Mouse (Mus musculus): Measurements from ENCODE around the gene Stx6.
"Not testable (repeated sequence)": the region's sequence is repeated elsewhere in the genome, so short reads cannot be mapped to it uniquely, and the experiment has no call there.

The Stx6 gene

DNA sequence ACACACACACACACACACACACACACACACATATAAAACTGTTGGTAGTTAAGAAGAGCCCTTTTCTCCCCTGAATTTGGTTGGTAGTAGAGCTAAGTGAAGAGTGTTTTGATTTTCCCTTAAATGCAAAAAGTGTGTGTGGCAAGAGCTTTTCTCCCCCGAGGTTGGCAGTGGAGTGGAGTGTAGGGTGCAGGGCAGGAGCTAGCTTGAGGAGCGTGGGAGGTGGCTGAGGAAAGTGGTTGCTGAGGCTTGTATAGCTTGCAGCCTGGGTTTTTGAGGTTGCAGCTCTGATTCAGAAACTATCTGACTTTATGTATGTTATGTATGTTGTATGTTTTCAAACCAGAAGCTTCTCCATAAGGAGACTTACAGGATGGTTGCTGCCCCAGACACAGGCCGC, 8.9 kb downstream of the Stx6 start:
- DNase-seq (ENCODE audit: low read depth, low spot score), result no peak

DNA sequence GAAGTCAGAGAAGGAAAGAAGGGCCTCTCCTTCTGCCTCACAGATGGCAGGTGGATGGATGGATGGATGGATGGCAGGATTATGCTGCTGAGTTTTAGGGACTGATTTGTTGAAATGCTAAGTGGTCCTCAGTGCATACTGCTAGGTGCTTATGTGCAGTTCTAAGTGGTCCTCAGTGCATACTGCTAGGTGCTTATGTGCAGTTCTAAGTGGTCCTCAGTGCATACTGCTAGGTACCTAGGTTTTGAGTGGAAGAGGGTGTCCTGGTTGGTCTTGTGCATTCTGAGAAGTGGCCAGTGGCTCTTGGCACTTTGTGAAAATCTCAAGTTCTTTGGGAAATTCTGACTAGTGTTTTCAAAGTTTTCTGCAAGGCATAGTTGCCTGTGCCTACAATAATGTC, 11.4 kb downstream of the Stx6 start:
- no peak for DNase-seq (ENCODE audit: low read depth, low spot score)

DNA sequence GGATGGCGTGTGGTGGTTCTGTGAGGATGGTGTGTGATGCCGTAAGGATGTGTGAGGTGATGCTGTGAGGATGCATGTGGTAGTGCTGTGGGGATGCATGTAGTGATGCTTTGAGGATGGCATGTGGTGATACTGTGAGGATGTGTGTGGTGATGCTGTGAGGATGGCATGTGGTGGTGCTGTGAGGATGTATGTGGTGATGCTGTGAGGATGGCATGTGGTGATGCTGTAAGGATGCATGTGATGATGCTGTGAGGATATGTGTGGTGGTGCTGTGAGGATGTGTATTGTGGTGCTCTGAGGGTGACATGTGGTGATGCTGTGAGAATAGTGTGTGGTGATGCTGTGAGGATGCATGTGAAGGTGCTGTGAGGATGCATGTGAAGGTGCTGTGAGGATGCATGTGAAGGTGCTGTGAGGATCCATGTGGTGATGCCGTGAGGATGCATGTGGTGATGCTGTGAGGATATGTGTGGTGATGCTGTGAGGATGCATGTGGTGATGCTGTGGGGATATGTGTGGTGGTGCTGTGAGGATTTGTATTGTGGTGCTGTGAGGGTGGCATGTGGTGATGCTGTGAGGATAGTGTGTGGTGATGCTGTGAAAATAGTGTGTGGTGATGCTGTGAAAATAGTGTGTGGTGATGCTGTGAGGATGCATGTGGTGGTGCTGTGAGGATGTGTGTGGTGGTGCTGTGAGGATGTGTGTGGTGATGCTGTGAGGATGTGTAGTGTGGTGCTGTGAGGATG, 14.6 kb downstream of the Stx6 start:
- no peak for DNase-seq (ENCODE audit: low read depth, low spot score)

DNA sequence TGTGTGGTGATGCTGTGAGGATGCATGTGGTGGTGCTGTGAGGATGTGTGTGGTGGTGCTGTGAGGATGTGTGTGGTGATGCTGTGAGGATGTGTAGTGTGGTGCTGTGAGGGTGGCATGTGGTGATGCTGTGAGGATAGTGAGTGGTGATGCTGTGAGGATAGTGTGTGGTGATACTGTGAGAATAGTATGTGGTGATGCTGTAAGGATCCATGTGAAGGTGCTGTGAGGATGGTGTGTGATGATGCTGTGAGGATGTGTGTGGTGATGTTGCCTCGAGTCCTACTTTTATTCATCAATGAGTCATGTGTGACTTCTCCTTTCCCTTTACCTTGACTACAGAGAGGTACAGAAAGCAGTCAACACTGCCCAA, 15.1 kb downstream of the Stx6 start:
- DNase-seq (ENCODE audit: low read depth, low spot score), result not testable (repeated sequence)

DNA sequence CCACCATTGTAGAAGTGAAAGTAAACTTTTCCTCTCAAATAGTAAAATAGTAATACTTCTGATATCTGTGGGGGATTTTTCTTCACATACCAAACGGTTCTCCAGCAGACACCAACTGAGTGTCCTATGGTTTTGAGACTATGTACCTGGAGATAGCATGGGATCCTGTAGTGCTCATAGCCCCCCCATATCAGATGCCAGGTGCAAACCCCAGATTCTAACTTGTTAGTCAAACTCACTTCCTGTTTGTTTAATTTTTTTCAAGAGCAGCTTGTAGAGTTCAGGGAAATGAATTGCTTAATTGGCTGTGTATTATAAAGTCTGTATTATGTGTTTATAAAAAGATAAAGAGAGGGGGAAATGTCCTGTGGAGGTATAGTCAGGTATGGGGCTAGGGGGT, 15.9 kb downstream of the Stx6 start:
- DNase-seq (ENCODE audit: low read depth, low spot score), result no peak

DNA sequence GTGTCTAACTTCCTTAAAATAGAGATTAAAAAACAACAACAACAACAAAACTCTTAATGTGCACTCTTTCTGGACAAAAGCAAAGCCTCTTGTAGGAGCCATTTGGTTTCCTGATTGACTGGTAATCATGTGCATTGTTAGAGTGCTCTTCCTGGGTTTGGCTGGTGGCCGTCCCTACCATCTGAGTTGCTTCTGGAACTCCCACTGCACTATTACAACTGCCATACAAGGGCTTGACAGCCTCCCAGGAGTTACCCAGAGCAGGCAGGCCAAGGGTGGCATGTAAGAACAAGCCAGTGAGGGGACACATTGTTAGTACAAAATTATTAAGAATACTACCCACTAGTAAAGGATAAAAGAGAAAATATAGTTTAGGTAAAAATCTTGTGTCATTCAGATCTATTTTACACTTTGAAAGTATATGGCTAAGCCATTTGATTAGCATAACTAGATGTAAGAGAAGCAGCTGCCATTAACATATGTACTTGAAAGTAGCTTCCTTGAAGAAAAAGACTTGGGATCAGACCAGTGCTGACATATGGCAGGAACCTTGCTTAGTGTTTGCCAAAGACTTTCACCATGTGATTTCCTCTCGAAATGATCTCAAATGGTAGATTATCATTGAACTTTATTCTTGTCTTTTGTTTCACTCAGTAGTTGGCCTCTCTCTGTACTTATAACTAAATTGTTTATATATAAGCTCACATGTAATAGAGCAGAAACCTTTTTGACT, 19.8 kb downstream of the Stx6 start:
- DNase-seq (ENCODE audit: low read depth, low spot score), result no peak

DNA sequence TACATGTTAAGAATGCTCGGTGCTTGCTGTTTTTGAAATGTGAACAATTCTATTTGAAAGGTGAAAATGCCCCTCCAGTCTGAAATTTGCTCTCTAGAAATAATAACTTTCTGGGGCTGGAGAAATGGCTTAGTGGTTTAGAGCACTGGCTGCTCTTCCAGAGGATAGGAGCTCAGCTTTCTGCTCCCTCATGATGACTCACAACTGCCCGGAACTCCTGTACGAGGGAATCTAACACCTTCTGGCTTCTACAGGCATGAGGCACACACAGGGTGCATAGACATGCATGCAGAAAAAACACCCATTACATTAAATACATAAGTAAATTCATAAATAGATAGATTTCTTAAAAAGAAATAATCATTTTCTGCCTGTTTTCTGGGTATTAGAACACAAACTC, 25.7 kb downstream of the Stx6 start:
- no peak for DNase-seq (ENCODE audit: low read depth, low spot score)

DNA sequence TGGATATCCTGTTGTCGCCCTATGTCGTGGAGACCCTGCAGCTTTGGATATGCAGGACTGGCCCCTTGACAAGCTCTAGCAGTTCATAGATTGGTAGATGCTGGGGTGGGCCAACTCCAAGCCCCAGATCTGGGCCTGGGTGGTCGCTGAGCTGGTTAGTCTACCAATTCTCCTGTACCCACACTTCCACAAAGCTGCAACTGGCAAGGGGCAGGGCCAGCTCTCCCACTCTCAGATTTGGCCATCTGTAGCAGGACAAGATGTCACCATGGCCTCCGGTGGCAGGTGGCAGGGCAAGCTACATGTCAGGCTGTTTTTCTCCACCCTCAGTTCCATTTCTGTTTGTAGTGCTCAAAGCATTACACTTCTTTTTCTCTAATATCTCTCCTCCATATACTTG, 30.1 kb downstream of the Stx6 start:
- DNase-seq (ENCODE audit: low read depth, low spot score), result no peak

DNA sequence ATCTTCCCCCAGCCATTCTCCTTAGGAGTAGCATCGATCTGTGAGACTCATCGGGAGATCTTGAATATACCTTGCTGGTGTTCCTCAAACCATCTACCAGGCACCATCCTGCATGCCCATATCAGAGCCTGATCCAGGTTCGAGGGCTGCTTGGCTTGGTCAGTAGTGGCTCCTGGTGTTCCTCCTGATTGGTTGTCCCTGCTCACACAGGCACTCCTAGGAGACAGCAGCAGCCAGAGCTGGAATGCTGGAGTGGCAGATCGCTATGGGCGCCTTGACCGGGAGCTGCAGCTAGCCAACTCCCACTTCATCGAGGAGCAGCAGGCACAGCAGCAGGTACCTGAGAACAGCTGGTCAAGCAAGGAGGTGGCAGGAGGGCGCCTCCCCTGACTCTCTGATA, 32.7 kb downstream of the Stx6 start:
- DNase-seq (ENCODE audit: low read depth, low spot score), result no peak

DNA sequence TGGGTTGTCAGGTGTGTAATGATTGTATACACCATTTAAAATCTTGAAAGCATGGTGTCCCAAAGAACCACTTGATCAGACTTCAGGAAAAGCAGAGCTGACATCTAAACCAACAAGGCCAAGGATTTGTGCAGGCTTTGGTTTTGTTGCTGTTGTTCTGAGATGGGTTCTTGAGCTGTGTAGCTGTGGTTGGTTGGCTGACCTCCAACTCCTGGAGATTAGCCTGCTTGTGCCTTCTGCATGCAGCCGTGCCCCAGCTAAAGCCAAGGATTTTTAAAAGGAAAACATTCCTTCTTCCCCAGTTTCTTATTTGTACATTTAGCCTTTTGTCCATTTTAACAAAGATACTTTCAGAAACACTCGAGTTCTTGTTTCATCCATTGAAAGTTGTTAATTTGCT, 33.2 kb downstream of the Stx6 start:
- no peak for DNase-seq (ENCODE audit: low read depth, low spot score)

DNA sequence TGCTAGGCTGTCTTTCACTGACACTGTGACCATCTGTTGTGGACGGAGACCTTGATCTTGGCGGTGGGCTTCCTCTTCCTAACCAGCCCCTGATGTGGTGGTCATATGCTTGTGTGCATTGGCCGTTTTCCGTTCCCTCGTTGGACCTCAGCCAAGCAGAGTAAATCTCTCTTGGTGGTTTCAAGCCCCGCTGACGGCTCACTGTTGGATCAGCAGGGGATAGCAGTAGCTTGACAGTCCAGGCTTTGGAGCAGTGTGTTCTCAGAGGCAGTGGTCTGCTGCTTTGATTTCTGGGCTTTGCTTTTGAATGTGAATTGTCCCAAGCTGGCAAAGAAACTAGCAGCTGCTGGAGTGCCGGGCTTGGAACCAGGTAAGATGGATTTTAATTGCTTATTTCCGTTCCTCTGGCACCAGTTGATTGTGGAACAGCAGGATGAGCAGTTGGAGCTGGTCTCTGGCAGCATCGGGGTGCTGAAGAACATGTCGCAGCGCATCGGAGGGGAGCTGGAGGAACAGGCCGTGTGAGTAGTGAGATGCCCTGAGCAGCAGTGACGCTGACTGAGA, 34.4 kb downstream of the Stx6 start:
- no peak for DNase-seq (ENCODE audit: low read depth, low spot score)

DNA sequence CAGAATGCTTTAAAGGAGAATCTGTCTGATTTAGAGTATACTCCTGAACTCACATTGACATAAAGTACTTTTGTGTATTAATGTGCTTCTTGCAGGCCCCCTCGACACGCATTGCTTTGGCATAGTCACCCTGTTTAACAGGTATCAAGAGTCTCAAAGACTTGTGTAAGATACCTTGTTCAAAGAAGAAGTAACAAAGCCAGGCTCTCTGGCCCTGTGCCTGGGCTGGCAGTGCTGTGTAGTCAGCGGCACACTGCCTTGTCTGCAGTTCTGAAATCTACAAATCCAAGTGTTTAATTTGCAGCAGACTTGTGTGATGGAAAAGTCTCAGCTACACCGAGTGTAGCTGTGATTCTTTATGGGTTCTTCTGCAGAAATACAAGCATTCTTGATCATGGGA, 38.2 kb downstream of the Stx6 start:
- no peak for DNase-seq (ENCODE audit: low read depth, low spot score)

DNA sequence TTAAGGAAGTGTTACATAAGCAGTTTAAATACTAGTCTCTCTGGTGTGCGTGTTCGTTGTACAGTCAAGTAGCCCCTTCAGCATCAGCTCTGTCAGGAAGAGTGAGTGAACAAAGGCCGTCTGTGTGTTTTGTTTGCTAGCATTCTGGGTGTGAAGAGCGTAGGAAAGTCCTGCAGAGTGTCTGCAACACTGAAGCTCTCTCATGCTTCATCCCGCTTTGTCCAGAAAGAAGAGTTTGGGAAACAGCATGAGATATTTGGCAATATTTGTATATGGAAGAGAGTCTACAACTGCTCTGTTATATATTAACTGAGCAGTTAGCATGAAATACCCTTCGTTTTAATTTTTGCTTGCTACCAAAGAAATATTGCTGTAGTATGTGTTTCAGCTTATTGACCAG, 41.0 kb downstream of the Stx6 start:
- no peak for DNase-seq (ENCODE audit: low read depth, low spot score)

DNA sequence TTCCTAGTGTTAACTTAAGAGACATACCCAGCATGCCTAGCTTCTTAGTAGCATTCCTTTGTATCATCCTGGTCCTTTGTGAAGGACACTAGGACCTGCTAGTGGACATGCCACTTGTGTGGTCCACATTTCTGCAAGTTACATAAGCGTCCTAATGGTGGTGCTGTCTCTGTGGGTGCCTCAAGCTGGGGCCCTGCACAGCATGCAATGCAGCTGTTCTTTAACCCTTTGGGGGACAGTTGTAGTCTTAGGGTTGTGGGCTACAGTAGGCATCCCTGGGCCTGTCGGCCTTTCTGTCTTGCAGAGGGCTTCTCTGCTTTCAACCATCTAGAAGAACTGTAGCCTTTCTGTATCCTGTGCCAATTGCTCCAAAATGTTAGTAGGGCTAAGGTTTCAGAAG, 42.5 kb downstream of the Stx6 start:
- DNase-seq (ENCODE audit: low read depth, low spot score), result no peak

DNA sequence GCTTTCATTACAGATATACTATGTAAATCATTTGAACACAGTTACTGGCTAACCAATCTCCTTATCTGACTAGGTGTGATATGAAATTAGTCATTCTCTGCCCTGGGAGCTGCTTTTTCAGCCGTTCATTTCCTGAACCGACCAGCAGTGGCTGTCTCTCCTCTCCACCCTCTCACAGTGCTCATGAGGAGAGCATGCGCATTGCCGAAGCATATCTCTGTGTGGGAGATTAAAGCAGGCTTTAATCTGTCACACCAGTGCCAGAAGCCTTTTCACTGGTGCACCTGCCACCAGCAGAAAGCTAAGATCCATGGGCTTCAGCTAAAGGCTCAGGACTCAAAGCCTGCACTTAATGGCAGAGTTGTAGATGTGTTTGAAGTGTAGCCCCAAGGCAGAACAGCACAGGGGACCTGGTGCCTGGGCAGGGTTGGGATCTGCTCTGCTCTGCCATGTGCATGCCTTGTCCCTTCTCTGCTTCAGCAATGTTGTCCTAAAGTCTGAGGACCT, 42.9 kb downstream of the Stx6 start:
- no peak for DNase-seq (ENCODE audit: low read depth, low spot score)

DNA sequence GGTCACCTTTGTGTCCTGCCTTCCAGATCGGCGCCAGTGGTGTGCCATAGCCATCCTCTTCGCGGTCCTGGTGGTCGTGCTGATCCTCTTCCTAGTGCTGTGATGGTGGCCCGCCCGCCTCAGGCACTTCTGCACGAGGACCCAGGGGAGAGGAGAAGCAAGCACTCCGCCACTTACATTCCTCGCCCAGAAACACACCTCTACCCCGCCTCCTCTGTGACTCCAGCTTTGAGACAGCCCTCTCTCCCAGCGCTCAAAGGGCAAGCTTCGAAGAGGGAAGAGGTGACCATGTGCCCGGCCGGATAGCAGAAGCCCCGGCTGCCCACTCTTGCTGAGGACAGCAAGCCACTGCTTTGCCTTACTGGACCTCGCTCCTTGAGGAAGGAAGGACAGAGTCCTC, 43.4 kb downstream of the Stx6 start:
- DNase-seq (ENCODE audit: low read depth, low spot score), result no peak

DNA sequence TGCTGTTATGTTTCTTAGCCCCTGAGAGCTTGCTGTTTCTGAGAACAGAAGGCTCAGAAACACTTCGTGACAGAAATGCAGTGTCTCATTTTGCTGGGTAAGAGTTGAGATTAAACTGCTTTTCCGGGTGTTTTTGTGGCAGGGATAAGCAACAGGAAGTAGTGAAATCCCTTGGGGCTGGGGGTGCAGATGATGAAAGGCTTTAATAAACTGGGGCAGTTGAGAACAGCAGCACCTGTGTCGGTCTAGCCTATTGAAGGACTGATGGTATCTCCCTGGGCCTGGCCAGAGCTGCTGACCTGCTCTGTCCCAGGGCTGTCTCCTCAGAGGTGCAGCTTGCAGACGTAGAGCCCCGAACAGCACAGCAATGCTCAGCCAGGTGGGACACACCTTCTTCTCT, 44.0 kb downstream of the Stx6 start:
- no peak for DNase-seq (ENCODE audit: low read depth, low spot score)

DNA sequence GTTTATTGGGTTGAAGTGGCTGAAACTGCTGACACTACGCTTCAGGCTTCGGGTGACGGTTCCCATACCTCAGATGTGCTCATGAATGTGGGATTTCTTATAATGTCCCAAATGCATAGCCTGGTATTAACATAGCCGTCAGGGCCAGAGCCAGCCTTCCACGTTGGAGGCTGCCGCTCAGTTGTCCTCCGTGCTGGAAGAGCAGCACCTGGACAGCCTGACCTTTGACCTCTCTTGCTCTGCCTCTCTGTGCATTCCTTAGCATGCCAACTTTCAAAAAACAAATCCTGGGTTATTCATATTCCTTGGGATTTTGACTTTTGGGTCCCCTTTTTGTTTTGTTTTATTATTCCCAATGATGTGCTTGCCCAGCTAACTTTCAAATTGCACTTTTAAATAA, 44.6 kb downstream of the Stx6 start:
- no peak for DNase-seq (ENCODE audit: low read depth, low spot score)

DNA sequence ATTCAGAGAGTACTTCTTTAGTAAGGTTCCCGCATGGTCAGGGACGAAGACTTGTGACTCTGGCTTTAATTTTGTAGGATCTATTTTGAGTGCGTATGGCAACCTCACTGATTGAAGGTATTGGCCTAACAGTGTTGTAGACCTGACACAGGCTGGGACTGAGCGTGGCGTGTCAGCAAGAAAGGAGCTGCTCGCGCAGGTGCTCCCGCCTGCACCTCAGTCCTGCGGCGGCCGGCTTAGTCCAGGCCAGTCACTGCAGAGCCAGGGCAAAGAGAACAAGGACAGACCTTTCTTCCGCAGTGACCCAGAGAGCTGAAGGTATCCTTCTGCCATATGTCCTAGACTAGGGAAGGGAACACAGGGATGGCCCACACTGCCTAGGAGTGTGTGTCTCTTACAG, 45.4 kb downstream of the Stx6 start:
- no peak for DNase-seq (ENCODE audit: low read depth, low spot score)

DNA sequence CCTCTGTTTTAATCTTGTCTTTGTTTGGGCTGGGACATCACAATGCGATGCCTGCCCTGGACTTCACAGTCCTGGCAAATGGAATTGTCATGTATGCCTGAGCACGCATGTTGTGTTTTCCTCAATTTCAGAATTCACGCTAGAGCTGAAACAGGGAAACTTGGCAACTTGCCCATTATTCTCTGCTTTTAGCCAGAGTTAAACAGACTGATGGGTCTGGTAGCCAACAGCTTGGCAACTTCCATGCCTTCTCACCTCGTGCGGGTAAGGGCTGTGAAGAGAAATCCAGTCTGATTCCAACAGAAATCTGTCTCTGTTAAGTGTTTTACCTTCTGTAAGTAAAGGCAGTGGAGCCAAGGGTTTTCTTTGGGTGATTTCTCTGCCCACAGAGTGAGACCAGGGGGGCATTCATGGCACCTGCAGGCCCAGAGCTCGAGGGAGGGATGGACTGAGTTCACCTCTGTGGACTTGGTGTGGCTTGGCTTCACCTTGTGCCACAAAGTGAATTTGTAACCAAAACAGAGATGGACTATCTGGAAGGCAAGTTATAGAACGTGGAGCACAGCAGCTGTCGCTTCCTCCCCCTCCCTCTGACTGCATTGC, 46.1 kb downstream of the Stx6 start:
- no peak for DNase-seq (ENCODE audit: low read depth, low spot score)

DNA sequence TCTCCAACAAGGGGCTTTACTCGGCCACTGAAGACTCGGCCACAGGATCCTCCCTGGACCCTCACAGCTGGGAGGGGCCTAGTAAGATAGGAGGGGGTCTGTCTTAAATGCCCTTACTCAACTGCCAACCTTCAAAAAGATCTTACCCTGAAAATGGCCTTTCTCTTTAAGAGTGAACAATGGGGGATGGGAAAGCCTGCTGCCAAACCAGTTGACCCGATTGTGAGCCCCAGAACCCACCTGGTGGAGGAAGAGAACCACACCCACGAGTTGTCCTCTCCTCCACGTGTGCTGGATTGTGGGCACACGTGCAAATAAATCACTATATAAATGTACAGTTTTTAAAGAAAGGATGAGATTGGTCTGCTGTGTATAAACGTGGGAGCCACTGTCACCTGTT, 46.8 kb downstream of the Stx6 start:
- DNase-seq (ENCODE audit: low read depth, low spot score), result no peak

DNA sequence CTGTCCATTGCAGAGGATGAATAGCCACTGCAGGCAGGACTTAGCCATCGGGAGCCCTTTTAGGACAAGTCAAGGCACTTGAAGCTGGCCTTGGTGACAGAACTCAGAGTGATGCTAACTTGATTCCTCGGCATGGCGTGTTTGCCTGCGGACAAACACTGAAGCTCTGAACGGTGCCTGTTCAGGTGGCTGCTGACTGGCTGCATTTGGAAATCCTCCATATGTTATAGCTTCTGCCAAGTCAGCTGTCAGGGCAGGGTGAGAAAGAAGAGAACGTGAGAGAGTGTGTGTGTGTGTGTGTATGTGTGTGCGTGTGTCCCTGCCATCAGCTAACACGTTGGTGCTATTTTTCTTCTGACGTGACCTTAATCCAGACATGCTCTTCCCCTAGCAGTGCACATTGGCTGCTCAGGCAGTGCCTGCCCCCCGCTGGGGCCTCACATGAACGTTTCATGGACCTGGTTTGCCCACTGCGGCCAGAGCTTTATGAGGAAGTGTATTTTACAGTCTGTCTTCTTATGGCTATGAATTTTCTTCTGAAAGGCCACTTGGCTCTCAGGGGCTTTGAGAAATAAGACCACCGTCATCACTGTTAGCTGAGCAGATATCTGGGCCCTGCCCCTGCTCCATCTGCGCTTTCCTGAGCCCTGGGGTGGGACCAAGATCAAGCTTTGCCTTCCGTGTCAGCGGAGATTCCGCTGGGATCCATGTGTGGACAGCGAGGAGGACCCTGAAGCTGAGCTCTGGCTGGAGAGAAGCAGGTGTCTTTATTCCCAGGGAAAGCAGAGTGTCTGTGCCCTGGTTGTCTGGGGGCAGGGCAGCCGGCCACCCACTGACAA, 47.5 kb downstream of the Stx6 start:
- no peak for DNase-seq (ENCODE audit: low read depth, low spot score)

Data from mesoderm, embryonic 11.5 days (tissue).